Mouse (Mus musculus): ENCODE results near the gene Rhd.

DNA sequence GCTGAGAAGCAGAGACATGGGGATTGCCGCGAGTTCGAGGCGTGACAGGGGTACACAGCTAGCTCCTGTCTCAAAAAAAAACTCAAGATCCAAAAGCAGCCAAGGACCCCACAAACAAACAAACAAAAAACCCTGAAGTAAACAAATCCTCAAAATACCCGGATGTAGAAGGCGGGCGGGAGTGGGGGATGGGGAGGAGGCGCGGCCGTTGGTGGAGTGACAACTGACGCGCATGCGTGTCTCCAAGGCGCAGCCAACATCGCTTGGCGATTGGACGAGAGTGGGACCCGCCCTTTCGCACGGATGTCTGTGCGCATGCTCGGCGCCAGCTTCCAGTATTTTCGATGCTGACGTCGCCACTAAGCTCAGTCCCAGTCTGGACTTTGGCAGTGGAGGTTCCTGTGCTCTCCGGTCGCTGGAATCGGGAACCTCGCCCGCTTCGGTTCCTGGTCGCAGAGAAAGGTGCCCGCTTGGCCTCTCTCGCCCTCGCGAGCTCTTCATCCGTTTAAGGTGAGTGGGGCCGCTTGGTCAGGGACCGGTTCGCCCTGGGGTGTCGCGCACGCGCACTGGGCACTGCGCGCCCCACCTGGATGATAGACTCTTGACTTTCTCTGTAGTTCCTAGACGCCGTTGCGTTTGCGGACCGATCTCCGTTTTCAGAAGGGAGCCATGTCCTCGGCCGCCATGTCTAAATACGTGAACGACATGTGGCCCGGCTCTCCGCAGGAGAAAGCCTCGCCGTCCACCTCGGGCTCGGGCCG, 59.1 kb downstream of the Rhd start, which contains the start of gene Rsrp1:
- TF ChIP-seq CTCF (conservative IDR thresholded peaks at IDR 0.05; ENCODE audit: insufficient read depth, insufficient read length, low read depth, low read length) (no peak), POLR2A (IDR thresholded peaks at IDR 0.05; ENCODE audit: low read depth, low read length) (peak; percentile 100)

Data from kidney, adult 2 months (tissue).